Mouse (Mus musculus) forebrain, postnatal 0 days (tissue): ENCODE measurements around the gene Wwox. TPM values are rescaled to one million over a fixed set of nuclear protein-coding genes. Genes with fewer than 3 reads are reported as not detected.
A peak's percentile ranks its signal among the peaks of the same experiment; 100 is the strongest.

ENCODE experiments used
- ATAC-seq: fragments of 200-750 bp; cut with Nextera tagmentation; 2 replicates; pipeline ENCODE4 v1.8.0; 2017; ENCODE audit warnings: mild to moderate bottlenecking, moderate library complexity
- DNase-seq: peaks from one replicate; pipeline ENCODE4 v3.0.0-alpha.2; 2015
- H3K27ac ChIP-seq: fragments of 300-500 bp; sonication (generic); 2 replicates; pipeline ENCODE4 v1.5.1; 2014; ENCODE audit warnings: low read depth, mild to moderate bottlenecking, antibody characterized with exemption, low read length, moderate library complexity, mixed read lengths
- H3K27me3 ChIP-seq: fragments of 300-500 bp; sonication (generic); 2 replicates; pipeline ENCODE4 v1.6.1; 2014; ENCODE audit warnings: mild to moderate bottlenecking, low read length, mixed read lengths; ENCODE audit not compliant: insufficient read depth
- H3K36me3 ChIP-seq: fragments of 300-500 bp; sonication (generic); 2 replicates; pipeline ENCODE4 v1.6.1; 2014; ENCODE audit warnings: mild to moderate bottlenecking, moderate library complexity; ENCODE audit not compliant: insufficient read depth
- H3K4me1 ChIP-seq: fragments of 300-500 bp; sonication (generic); 2 replicates; pipeline ENCODE4 v1.6.1; 2014; ENCODE audit warnings: antibody characterized with exemption; ENCODE audit not compliant: insufficient read depth
- H3K4me2 ChIP-seq: fragments of 300-500 bp; sonication (generic); 2 replicates; pipeline ENCODE4 v1.6.1; 2014; ENCODE audit warnings: low read depth, mild to moderate bottlenecking, moderate library complexity
- H3K4me3 ChIP-seq: fragments of 300-500 bp; sonication (generic); 2 replicates; pipeline ENCODE4 v1.5.1; 2014; ENCODE audit warnings: low read depth, low read length, mixed read lengths
- H3K9ac ChIP-seq: fragments of 300-500 bp; sonication (generic); 2 replicates; pipeline ENCODE4 v1.6.1; 2014; ENCODE audit warnings: mild to moderate bottlenecking
- H3K9me3 ChIP-seq: fragments of 300-500 bp; sonication (generic); 2 replicates; pipeline ENCODE4 v1.6.1; 2016; ENCODE audit warnings: low read length
- CTCF ChIP-seq: sonication (generic); IDR thresholded peaks from 2 replicates; pipeline ENCODE4 v1.5.1; 2016; ENCODE audit warnings: antibody characterized with exemption, control low read depth, low read depth
- WGBS: fragments of 180-500 bp; shearing (Covaris S2); extraction: QIAGEN DNeasy Blood & Tissue Kit; methylation state at CpG from one replicate; pipeline ENCODE4 v1.1.7; 2014; 5-methylcytosine and 5-hydroxymethylcytosine counted together
- polyA plus RNA-seq: library from polyadenylated mRNA; unstranded; fragments of >200 nt; fragmentation: Nextera tagmentation; extraction: Ambion mirVana; gene quantifications from 2 replicates; pipeline ENCODE4 v1.2.1, GENCODE M21; 2015
- total RNA-seq: library from RNA; depleted of rRNA; stranded (reverse); fragments of >200 nt; gene quantifications from 2 replicates; pipeline ENCODE4 v1.2.3, GENCODE M21; 2014; rRNA removed

Wwox gene
- total and polyA plus RNA-seq, 2 experiments from 2014 or later = 13.2 to 17.3 TPM

- ATAC-seq (peak; percentile 81), DNase-seq (peak; percentile 55)
- no peaks in the 10 kb centered on the region for H3K36me3 ChIP-seq
- H3K27ac ChIP-seq = peak overlapping the region; percentile 57; the same call in 1 of the 2 replicates
- 36% methylated on average over 8 of the region's 8 CpGs for whole genome bisulfite sequencing
- no peak for TF ChIP-seq CTCF
- H3K9ac ChIP-seq = no peak overlapping the region
- no peak overlapping the region for H3K4me3 ChIP-seq
- no peaks in the 10 kb centered on the region for H3K27me3 ChIP-seq
- no peaks in the 10 kb centered on the region for H3K9me3 ChIP-seq
- no peaks in the 10 kb centered on the region for H3K4me1 ChIP-seq
- H3K4me2 ChIP-seq = no peak overlapping the region
Observed at GRCm38 (mm10) chr8:115375361-115376047, 936.0 kb downstream of the Wwox start.

DNA sequence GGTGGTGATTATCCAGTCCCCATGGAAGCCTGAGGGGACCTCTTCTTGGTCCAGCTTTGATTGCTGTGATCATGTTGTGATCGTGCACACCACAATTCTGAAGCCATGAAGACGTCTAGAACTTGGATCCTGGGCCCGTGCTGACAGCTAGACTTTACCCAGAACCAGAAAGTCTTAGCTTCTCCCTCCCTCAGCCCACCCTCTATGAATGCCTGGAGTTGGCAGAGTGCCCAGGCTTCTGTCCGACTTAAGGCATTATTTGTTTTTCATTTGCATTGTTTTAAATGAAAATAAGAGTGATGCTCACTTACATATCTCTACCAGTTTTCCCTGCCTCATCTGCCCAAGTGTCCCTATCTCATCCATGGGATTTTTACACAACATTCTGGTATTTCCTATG is 937.9 kb downstream of the Wwox start:
- H3K4me3 ChIP-seq = no peak overlapping the region
- H3K9me3 ChIP-seq = no peaks in the 10 kb centered on the region
- no peak overlapping the region for H3K27ac ChIP-seq
- no peaks in the 10 kb centered on the region for H3K4me1 ChIP-seq
- DNase-seq = no peak
- H3K27me3 ChIP-seq = no peaks in the 10 kb centered on the region
- WGBS = 30% methylated on average over 4 of the region's 4 CpGs
- H3K36me3 ChIP-seq = no peaks in the 10 kb centered on the region
- ATAC-seq = no peak
- no peak overlapping the region for H3K4me2 ChIP-seq
- H3K9ac ChIP-seq = no peak overlapping the region
- no peak for TF ChIP-seq CTCF

DNA sequence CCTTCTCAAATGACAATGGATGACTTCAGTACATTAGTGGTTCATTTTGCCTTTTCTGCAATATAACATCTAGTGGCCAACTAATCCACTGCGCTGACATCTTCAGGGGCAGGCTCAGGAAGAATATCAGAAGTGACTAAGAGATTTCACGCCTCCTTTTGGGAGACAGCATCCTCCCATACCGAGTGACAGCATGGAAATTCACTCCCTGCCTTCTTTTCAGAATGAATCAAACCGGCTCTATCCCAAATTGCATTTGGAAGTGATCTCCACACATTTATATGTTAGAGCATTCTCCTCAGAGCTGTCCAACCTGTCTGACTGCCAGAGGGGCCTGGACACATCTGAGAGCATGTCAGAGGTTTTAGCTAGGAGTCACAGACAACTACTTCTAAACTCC is 940.6 kb downstream of the Wwox start:
- H3K4me3 ChIP-seq = no peak overlapping the region
- no peaks in the 10 kb centered on the region for H3K9me3 ChIP-seq
- H3K4me1 ChIP-seq = no peaks in the 10 kb centered on the region
- no peak overlapping the region for H3K4me2 ChIP-seq
- ATAC-seq (no peak), DNase-seq (no peak)
- TF ChIP-seq CTCF = no peak
- H3K27me3 ChIP-seq = no peaks in the 10 kb centered on the region
- no peak overlapping the region for H3K27ac ChIP-seq
- H3K9ac ChIP-seq = no peak overlapping the region
- WGBS = 73% methylated on average over 4 of the region's 4 CpGs
- H3K36me3 ChIP-seq = no peaks in the 10 kb centered on the region

GRCm38 (mm10) chr8:115390921-115391504 is 951.6 kb downstream of the Wwox start:
- no peak overlapping the region for H3K4me2 ChIP-seq
- H3K4me3 ChIP-seq = no peak overlapping the region
- H3K27ac ChIP-seq = no peak overlapping the region
- WGBS = 90% methylated on average over 5 of the region's 5 CpGs
- H3K9ac ChIP-seq = no peak overlapping the region
- no peaks in the 10 kb centered on the region for H3K27me3 ChIP-seq
- TF ChIP-seq CTCF = no peak
- H3K9me3 ChIP-seq = no peaks in the 10 kb centered on the region
- DNase-seq (no peak), ATAC-seq (no peak)
- H3K4me1 ChIP-seq = no peaks in the 10 kb centered on the region
- H3K36me3 ChIP-seq = no peaks in the 10 kb centered on the region

DNA sequence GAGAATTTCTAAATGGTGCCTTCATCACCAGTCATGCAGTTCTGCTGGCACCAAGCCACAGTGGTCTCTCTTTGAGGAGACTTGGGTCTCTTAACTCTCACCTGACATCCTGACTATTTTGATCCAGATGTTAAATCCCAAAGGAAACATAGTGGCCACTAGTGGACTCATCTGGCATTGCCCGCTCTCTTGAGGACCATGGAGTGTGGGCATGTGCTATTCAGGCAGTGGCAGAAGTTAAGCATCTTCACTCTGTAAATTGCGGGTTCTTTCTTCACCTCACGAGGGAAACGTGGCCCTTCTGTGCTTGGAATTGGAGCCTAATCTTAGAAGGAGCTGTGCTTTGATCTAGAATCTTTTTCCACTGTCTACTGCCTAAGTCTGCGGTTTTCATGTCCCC is 956.4 kb downstream of the Wwox start:
- no peak overlapping the region for H3K4me2 ChIP-seq
- H3K4me3 ChIP-seq = no peak overlapping the region
- H3K9ac ChIP-seq = no peak overlapping the region
- no peak overlapping the region for H3K27ac ChIP-seq
- ATAC-seq (no peak), DNase-seq (no peak)
- 81% methylated on average over 5 of the region's 5 CpGs for WGBS
- TF ChIP-seq CTCF = peak; percentile 43
- H3K9me3 ChIP-seq = no peaks in the 10 kb centered on the region
- no peaks in the 10 kb centered on the region for H3K27me3 ChIP-seq
- no peaks in the 10 kb centered on the region for H3K36me3 ChIP-seq
- H3K4me1 ChIP-seq = no peaks in the 10 kb centered on the region

DNA sequence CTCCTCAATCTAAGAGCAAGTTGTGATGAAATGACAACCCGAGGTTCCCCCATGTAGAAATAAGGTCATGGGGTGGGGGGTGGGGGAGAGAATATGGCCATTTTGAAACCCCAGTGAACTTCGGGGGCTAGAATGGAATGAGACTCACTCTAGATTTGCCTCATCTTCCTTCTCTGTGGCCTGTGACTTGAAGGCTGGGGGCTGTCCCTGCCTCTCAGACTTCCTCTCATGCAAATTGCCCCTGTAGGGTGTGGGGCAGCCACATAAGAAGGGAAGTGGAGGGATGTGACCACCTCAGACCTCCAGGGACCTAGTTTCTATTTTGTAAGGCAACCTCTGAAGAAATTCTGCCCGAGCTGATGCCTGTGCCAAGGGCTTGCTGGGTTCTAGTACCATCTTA is 958.5 kb downstream of the Wwox start:
- no peaks in the 10 kb centered on the region for H3K4me1 ChIP-seq
- H3K36me3 ChIP-seq = no peaks in the 10 kb centered on the region
- no peak overlapping the region for H3K4me2 ChIP-seq
- H3K27ac ChIP-seq = no peak overlapping the region
- ATAC-seq (no peak), DNase-seq (no peak)
- 90% methylated on average over 3 of the region's 3 CpGs for WGBS
- no peak overlapping the region for H3K4me3 ChIP-seq
- no peak overlapping the region for H3K9ac ChIP-seq
- H3K27me3 ChIP-seq = peaks cover 3% of the 10 kb centered on the region; the same call in 1 of the 2 replicates
- no peaks in the 10 kb centered on the region for H3K9me3 ChIP-seq
- no peak for TF ChIP-seq CTCF

- Histone ChIP-seq H3K4me1 (no peaks in the 10 kb centered on the region), H3K9ac (no peak overlapping the region), H3K27me3 (peaks cover 5% of the 10 kb centered on the region; the same call in 1 of the 2 replicates), H3K27ac (no peak overlapping the region), H3K9me3 (no peaks in the 10 kb centered on the region), H3K36me3 (no peaks in the 10 kb centered on the region), H3K4me3 (no peak overlapping the region), H3K4me2 (no peak overlapping the region)
- no peak for TF ChIP-seq CTCF
- WGBS = 83% methylated on average over 15 of the region's 15 CpGs
- no peak for DNase-seq
- no peak for ATAC-seq
Observed at GRCm38 (mm10) chr8:115400013-115400720, 960.7 kb downstream of the Wwox start.

Other genes with a start within 250 kb of the Wwox start
- gene Vat1l, start 234.0 kb upstream of the Wwox start, total RNA-seq = 119 and 156 TPM in 2 replicates
- gene Vat1l, start 234.0 kb upstream of the Wwox start, polyA plus RNA-seq = 25.3 and 42.1 TPM in 2 replicates
- 1.5 TPM in 1 of 2 replicates, not detected in the other for gene Clec3a, start 21.6 kb upstream of the Wwox start, total RNA-seq
- gene Clec3a, start 21.6 kb upstream of the Wwox start, polyA plus RNA-seq = not detected in 2 replicates